In genomic region chr6:147028396-147028795, GRCm38 (mm10) we compare ENCODE assay signal across 36 mouse cellular contexts. TPM values are rescaled to one million over a fixed set of nuclear protein-coding genes. Genes with fewer than 3 reads are reported as not detected.
"Had no signal": no experiment of that assay in that cellular context is flagged by ENCODE, and none has a peak within 500 bp of the region (broad histone marks: within the 10 kb centered on the region; RNA-seq: fewer than 3 reads in every experiment).

No protein-coding gene starts in this region.

- H3K27me3 ChIP-seq: heart, embryonic 12.5 days; heart, embryonic 13.5 days; heart, embryonic 15.5 days; hindbrain, embryonic 12.5 days; hindbrain, embryonic 13.5 days; hindbrain, embryonic 15.5 days; intestine, embryonic 15.5 days; kidney, embryonic 15.5 days had no signal

- H3K9me3 ChIP-seq: heart, embryonic 12.5 days; heart, embryonic 13.5 days; heart, embryonic 15.5 days; hindbrain, embryonic 10.5 days; hindbrain, embryonic 12.5 days; hindbrain, embryonic 13.5 days; hindbrain, embryonic 15.5 days; intestine, embryonic 15.5 days; kidney, embryonic 15.5 days had no signal

- DNase-seq: heart, postnatal 10 days; heart, postnatal 14 days; heart, postnatal 36 days; heart, postnatal 4 days; kidney, adult 11 months; kidney, adult 18-20 months; kidney, adult 2 months; kidney, adult 8-10 months; kidney, adult 9 months; kidney, postnatal 10 days; kidney, postnatal 14 days; kidney, postnatal 25 days; kidney, postnatal 36 days; kidney, postnatal 4 days; layer of hippocampus, adult 9-11 months; layer of hippocampus, postnatal 36 days had no signal

- H3K4me2 ChIP-seq: heart, embryonic 11.5 days; heart, embryonic 12.5 days; heart, embryonic 13.5 days; heart, embryonic 15.5 days; hindbrain, embryonic 12.5 days; hindbrain, embryonic 13.5 days; hindbrain, embryonic 14.5 days; hindbrain, embryonic 15.5 days; intestine, embryonic 15.5 days; kidney, embryonic 15.5 days had no signal

- ATAC-seq: hindbrain, embryonic 16.5 days; hindbrain, postnatal 0 days; inflammation-experienced regulatory T-cells, adult 6 months; intestine, embryonic 15.5 days; intestine, embryonic 16.5 days; intestine, postnatal 0 days had no signal

- H3K36me3 ChIP-seq: hindbrain, embryonic 13.5 days; hindbrain, embryonic 15.5 days had no signal

- H3K9ac ChIP-seq: heart, embryonic 12.5 days; heart, embryonic 13.5 days; heart, embryonic 15.5 days; hindbrain, embryonic 12.5 days; hindbrain, embryonic 13.5 days; hindbrain, embryonic 14.5 days; hindbrain, embryonic 15.5 days; intestine, embryonic 15.5 days; kidney, embryonic 15.5 days had no signal

- H3K27ac ChIP-seq: heart, embryonic 13.5 days; heart, embryonic 15.5 days; hindbrain, embryonic 10.5 days; hindbrain, embryonic 12.5 days; hindbrain, embryonic 13.5 days; hindbrain, embryonic 14.5 days; hindbrain, embryonic 15.5 days; hindbrain, postnatal 0 days; intestine, embryonic 15.5 days; kidney, embryonic 15.5 days; kidney, postnatal 0 days; layer of hippocampus, adult 2 months had no signal

- H3K4me1 ChIP-seq: heart, embryonic 13.5 days; hindbrain, embryonic 12.5 days; hindbrain, embryonic 13.5 days; hindbrain, embryonic 15.5 days; intestine, embryonic 15.5 days; kidney, embryonic 15.5 days had no signal

- H3K4me3 ChIP-seq: heart, embryonic 12.5 days; heart, embryonic 13.5 days; heart, embryonic 15.5 days; hindbrain, embryonic 10.5 days; hindbrain, embryonic 12.5 days; hindbrain, embryonic 13.5 days; hindbrain, embryonic 15.5 days; intestine, embryonic 15.5 days; kidney, embryonic 15.5 days; layer of hippocampus, adult 2 months had no signal

RNA-seq across cellular contexts. Expression of gene Rep15, which starts 4.0 kb away (rescaled TPM):
- total RNA-seq: hematopoietic stem cell, adult 5-6 weeks; hindbrain, postnatal 0 days had no signal

RNA-seq across cellular contexts. Expression of gene Mansc4, which starts 58.4 kb away (rescaled TPM):
- total RNA-seq: heart, postnatal 10 days; heart, postnatal 14 days; heart, postnatal 25 days; heart, postnatal 36 days; heart, postnatal 4 days; hematopoietic stem cell, adult 5-6 weeks had no signal
